25 mouse cellular contexts compared by ENCODE assay signal in genomic region chr1:71576837-71577236, GRCm38 (mm10).
"Had no signal": no experiment of that assay in that cellular context is flagged by ENCODE, and none has a peak within 500 bp of the region (broad histone marks: within the 10 kb centered on the region; RNA-seq: fewer than 3 reads in every experiment).

No protein-coding gene starts in this region.

- H3K4me3 ChIP-seq: gastrocnemius, adult 2 months; heart, embryonic 10.5 days; heart, embryonic 12.5 days; hindbrain, embryonic 13.5 days; hindbrain, embryonic 15.5 days; intestine, embryonic 15.5 days; layer of hippocampus, adult 2 months; limb, embryonic 13.5 days; limb, embryonic 15.5 days; liver, embryonic 12.5 days had no signal

- H3K9me3 ChIP-seq: heart, embryonic 10.5 days; heart, embryonic 12.5 days; hindbrain, embryonic 13.5 days; hindbrain, embryonic 15.5 days; intestine, embryonic 15.5 days; limb, embryonic 13.5 days; limb, embryonic 15.5 days; liver, embryonic 12.5 days had no signal

- H3K4me2 ChIP-seq: heart, embryonic 12.5 days; hindbrain, embryonic 13.5 days; hindbrain, embryonic 15.5 days; intestine, embryonic 15.5 days; limb, embryonic 13.5 days; limb, embryonic 15.5 days; liver, embryonic 12.5 days had no signal

- H3K27ac ChIP-seq: gastrocnemius, adult 2 months; heart, embryonic 10.5 days; hindbrain, embryonic 13.5 days; hindbrain, embryonic 15.5 days; hindbrain, postnatal 0 days; intestine, embryonic 15.5 days; layer of hippocampus, adult 2 months; limb, embryonic 13.5 days; limb, embryonic 15.5 days; liver, embryonic 12.5 days had no signal

- H3K27me3 ChIP-seq: heart, embryonic 12.5 days; hindbrain, embryonic 13.5 days; hindbrain, embryonic 15.5 days; intestine, embryonic 15.5 days; limb, embryonic 13.5 days; limb, embryonic 15.5 days; liver, embryonic 12.5 days had no signal

- H3K9ac ChIP-seq: heart, embryonic 12.5 days; hindbrain, embryonic 13.5 days; hindbrain, embryonic 15.5 days; intestine, embryonic 15.5 days; limb, embryonic 13.5 days; limb, embryonic 15.5 days; liver, embryonic 12.5 days had no signal

- H3K4me1 ChIP-seq: heart, embryonic 10.5 days; heart, embryonic 12.5 days; hindbrain, embryonic 13.5 days; hindbrain, embryonic 15.5 days; intestine, embryonic 15.5 days; limb, embryonic 13.5 days; limb, embryonic 15.5 days; liver, embryonic 12.5 days had no signal

- DNase-seq: gastrocnemius, adult 2 months; gastrocnemius, postnatal 10 days; gastrocnemius, postnatal 36 days; heart, adult 18-20 months; heart, postnatal 10 days; heart, postnatal 4 days; kidney, adult 18-20 months; kidney, adult 8-10 months; kidney, postnatal 10 days; kidney, postnatal 25 days; kidney, postnatal 4 days; layer of hippocampus, postnatal 36 days; left cerebral cortex, postnatal 4 days had no signal

- ATAC-seq: inflammation-experienced regulatory T-cells, adult 6 months; intestine, embryonic 15.5 days; intestine, postnatal 0 days; liver, embryonic 12.5 days had no signal
